ENCODE assay signal across 15 mouse cellular contexts in genomic region chr3:50654441-50654840, GRCm38 (mm10).
"Had no signal": no experiment of that assay in that cellular context is flagged by ENCODE, and none has a peak within 500 bp of the region (broad histone marks: within the 10 kb centered on the region; RNA-seq: fewer than 3 reads in every experiment).

No protein-coding gene starts in this region.

- H3K4me2 ChIP-seq: neural tube, embryonic 13.5 days; neural tube, embryonic 15.5 days; stomach, embryonic 15.5 days had no signal

- H3K4me1 ChIP-seq: neural tube, embryonic 13.5 days; neural tube, embryonic 15.5 days; stomach, embryonic 15.5 days had no signal

- H3K27me3 ChIP-seq: neural tube, embryonic 13.5 days; neural tube, embryonic 15.5 days; stomach, embryonic 15.5 days had no signal

- H3K9me3 ChIP-seq: neural tube, embryonic 13.5 days; neural tube, embryonic 15.5 days; stomach, embryonic 15.5 days had no signal

- DNase-seq: right cerebral cortex, adult 18-20 months; right cerebral cortex, postnatal 14 days; right cerebral cortex, postnatal 25 days; right cerebral cortex, postnatal 4 days; spleen, adult 18-20 months; thymus, adult 18-20 months; thymus, adult 2 months; thymus, postnatal 14 days; thymus, postnatal 25 days; thymus, postnatal 36 days; thymus, postnatal 4 days had no signal

- H3K4me3 ChIP-seq: neural tube, embryonic 13.5 days; neural tube, embryonic 15.5 days; stomach, embryonic 15.5 days had no signal

- H3K27ac ChIP-seq: neural tube, embryonic 13.5 days; neural tube, embryonic 15.5 days; stomach, embryonic 15.5 days; stomach, postnatal 0 days had no signal

- H3K9ac ChIP-seq: neural tube, embryonic 13.5 days; neural tube, embryonic 15.5 days; stomach, embryonic 15.5 days had no signal

- H3K36me3 ChIP-seq: neural tube, embryonic 13.5 days; neural tube, embryonic 15.5 days; stomach, embryonic 15.5 days had no signal
